Mouse (Mus musculus) liver (tissue): ENCODE measurements around the gene Papolb.

Experiments used
- DNase-seq: peaks from one replicate; pipeline ENCODE4 v3.0.0-alpha.2; 2020; ENCODE audit warnings: mixed read lengths

Gene Papolb

GRCm38 (mm10) chr5:142529915-142530314 lies at the start of gene Papolb:
Gene Papolb, minus strand, starts transcription at chr5:142530076.
- no peak for DNase-seq

- DNase-seq = no peak
These were observed 48.3 kb upstream of the Papolb start for GRCm38 (mm10) chr5:142578192-142578591.

- no peak for DNase-seq
These were observed 47.0 kb upstream of the Papolb start for GRCm38 (mm10) chr5:142576832-142577231.

- no peak for DNase-seq
These were observed 44.6 kb upstream of the Papolb start for GRCm38 (mm10) chr5:142574323-142575057.

- DNase-seq = no peak
These were observed 34.7 kb upstream of the Papolb start for GRCm38 (mm10) chr5:142564606-142565005.

GRCm38 (mm10) chr5:142560261-142560660 lies 30.4 kb upstream of the Papolb start:
- DNase-seq = no peak

GRCm38 (mm10) chr5:142557397-142558067 lies 27.7 kb upstream of the Papolb start:
- DNase-seq = peak; percentile 80

GRCm38 (mm10) chr5:142556721-142557120 lies 26.8 kb upstream of the Papolb start:
- DNase-seq = no peak

GRCm38 (mm10) chr5:142555866-142556265 lies 26.0 kb upstream of the Papolb start:
- DNase-seq = no peak

- peak; percentile 93 for DNase-seq
These were observed 21.1 kb upstream of the Papolb start, which contains the start of gene Radil for GRCm38 (mm10) chr5:142550706-142551652. Gene Radil, minus strand, starts transcription at chr5:142551098.

- DNase-seq = peak; percentile 20
These were observed 20.3 kb upstream of the Papolb start for GRCm38 (mm10) chr5:142549961-142550705.

GRCm38 (mm10) chr5:142549441-142549840 lies 19.6 kb upstream of the Papolb start:
- no peak for DNase-seq

- DNase-seq = no peak
These were observed 17.2 kb upstream of the Papolb start for GRCm38 (mm10) chr5:142547066-142547465.

- DNase-seq = no peak
These were observed 16.5 kb upstream of the Papolb start for GRCm38 (mm10) chr5:142546344-142546743.

GRCm38 (mm10) chr5:142545014-142545795 lies 15.3 kb upstream of the Papolb start:
- no peak for DNase-seq

- no peak for DNase-seq
These were observed 7.4 kb upstream of the Papolb start for GRCm38 (mm10) chr5:142537286-142537685.

- no peak for DNase-seq
These were observed 5.5 kb upstream of the Papolb start for GRCm38 (mm10) chr5:142535388-142535787.

- no peak for DNase-seq
These were observed 5.0 kb downstream of the Papolb start for GRCm38 (mm10) chr5:142524711-142525464.

GRCm38 (mm10) chr5:142521195-142521866 lies 8.5 kb downstream of the Papolb start:
- DNase-seq = peak; percentile 74

GRCm38 (mm10) chr5:142520360-142520759 lies 9.5 kb downstream of the Papolb start:
- no peak for DNase-seq
